Mouse (Mus musculus): Measurements from ENCODE around the gene Chd2. TPM values are rescaled to one million over a fixed set of nuclear protein-coding genes. Genes with fewer than 3 reads are reported as not detected.

The Chd2 gene
- total and polyA plus RNA-seq, 3 experiments: 76.7 to 217 (median 125) TPM

GRCm38 (mm10) chr7:73508688-73509087 lies 32.9 kb downstream of the Chd2 start:
- H3K4me1 ChIP-seq (ENCODE audit: insufficient read depth, low read depth, low read length): peaks cover 8% of the 10 kb centered on the region
- no peak for DNase-seq (ENCODE audit: low spot score)
- H3K9me3 ChIP-seq (replicated peaks): no peaks in the 10 kb centered on the region
- H3K36me3 ChIP-seq (replicated peaks): peaks cover 95% of the 10 kb centered on the region
- no peak for TF ChIP-seq CTCF (IDR thresholded peaks at IDR 0.05; ENCODE audit: low read depth, low read length)
- TF ChIP-seq TAL1 (conservative IDR thresholded peaks at IDR 0.05; ENCODE audit: low read depth, low read length): no peak
- TF ChIP-seq GATA1 (IDR thresholded peaks at IDR 0.05; ENCODE audit: borderline replicate concordance, low read length): no peak
- no peak for TF ChIP-seq GATA2 (IDR thresholded peaks at IDR 0.05; ENCODE audit: borderline replicate concordance, low read depth, low read length)
- TF ChIP-seq POLR2AphosphoS5 (IDR thresholded peaks at IDR 0.05; ENCODE audit: insufficient replicate concordance, low read depth, low read length): no peak
- H3K27me3 ChIP-seq (ENCODE audit: insufficient read depth, low read length): no peaks in the 10 kb centered on the region
- no peak overlapping the region for H3K4me3 ChIP-seq (ENCODE audit: low read depth, low read length)
- no peak for ATAC-seq (ENCODE audit: extremely low read depth, insufficient number of reproducible peaks, low FRiP score, poor library complexity, severe bottlenecking)

DNA sequence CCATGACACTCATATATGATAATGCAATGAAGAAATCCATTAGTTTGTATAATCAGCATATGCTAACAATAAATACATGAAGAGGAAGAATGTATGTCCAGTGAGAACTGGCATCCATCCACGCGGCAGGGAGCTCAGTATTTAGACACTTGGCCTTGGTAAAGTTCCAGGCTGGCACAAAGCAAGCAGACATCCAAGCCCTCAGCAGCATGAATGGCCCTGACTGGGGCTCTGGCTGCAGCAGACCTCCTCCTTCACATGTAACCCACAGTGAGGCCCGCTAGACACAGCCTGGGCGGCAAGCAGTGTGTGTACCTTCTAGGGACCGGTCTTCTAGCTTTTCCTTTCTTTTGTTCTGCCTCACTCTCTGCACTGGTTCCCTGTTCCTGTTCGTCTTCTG lies 34.1 kb downstream of the Chd2 start:
- H3K36me3 ChIP-seq (replicated peaks): peaks cover 96% of the 10 kb centered on the region
- H3K4me3 ChIP-seq (ENCODE audit: low read depth, low read length): no peak overlapping the region
- H3K9me3 ChIP-seq (replicated peaks): no peaks in the 10 kb centered on the region
- H3K4me1 ChIP-seq (ENCODE audit: insufficient read depth, low read depth, low read length): peaks cover 5% of the 10 kb centered on the region
- DNase-seq (ENCODE audit: low spot score): no peak
- TF ChIP-seq GATA1 (IDR thresholded peaks at IDR 0.05; ENCODE audit: borderline replicate concordance, low read length): no peak
- no peaks in the 10 kb centered on the region for H3K27me3 ChIP-seq (ENCODE audit: insufficient read depth, low read length)
- no peak for ATAC-seq (ENCODE audit: extremely low read depth, insufficient number of reproducible peaks, low FRiP score, poor library complexity, severe bottlenecking)

DNA sequence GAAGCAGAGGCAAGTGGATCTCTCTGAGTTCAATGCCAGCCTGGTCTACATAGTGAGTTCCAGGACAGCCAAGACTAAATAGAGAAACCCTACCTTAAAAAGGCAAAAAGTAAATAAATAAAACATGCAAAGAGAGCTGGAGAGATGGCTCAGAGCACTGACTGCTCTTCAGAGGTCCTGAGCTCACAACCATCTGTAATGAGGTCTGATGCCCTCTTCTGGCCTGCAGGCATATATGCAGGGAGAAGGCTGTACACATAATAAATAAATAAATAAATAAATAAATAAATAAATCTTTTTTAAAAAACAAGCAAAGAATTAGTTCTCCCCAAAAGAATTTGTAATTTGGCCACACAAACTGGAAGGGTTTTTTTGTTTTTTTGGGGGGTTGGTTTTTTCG lies 34.8 kb downstream of the Chd2 start:
- no peak for DNase-seq (ENCODE audit: low spot score)
- Histone ChIP-seq H3K27me3 (ENCODE audit: insufficient read depth, low read length) (no peaks in the 10 kb centered on the region), H3K36me3 (replicated peaks) (peaks cover 96% of the 10 kb centered on the region), H3K9me3 (replicated peaks) (no peaks in the 10 kb centered on the region), H3K4me1 (ENCODE audit: insufficient read depth, low read depth, low read length) (0 out of 2 replicates have a peak, but pooled peaks cover 3% of the 10 kb centered on the region), H3K4me3 (ENCODE audit: low read depth, low read length) (no peak overlapping the region)
- no peak for ATAC-seq (ENCODE audit: extremely low read depth, insufficient number of reproducible peaks, low FRiP score, poor library complexity, severe bottlenecking)
- TF ChIP-seq GATA2 (IDR thresholded peaks at IDR 0.05; ENCODE audit: borderline replicate concordance, low read depth, low read length) (no peak), CTCF (IDR thresholded peaks at IDR 0.05; ENCODE audit: low read depth, low read length) (no peak), GATA1 (IDR thresholded peaks at IDR 0.05; ENCODE audit: borderline replicate concordance, low read length) (no peak), TAL1 (conservative IDR thresholded peaks at IDR 0.05; ENCODE audit: low read depth, low read length) (no peak), POLR2AphosphoS5 (IDR thresholded peaks at IDR 0.05; ENCODE audit: insufficient replicate concordance, low read depth, low read length) (no peak)

DNA sequence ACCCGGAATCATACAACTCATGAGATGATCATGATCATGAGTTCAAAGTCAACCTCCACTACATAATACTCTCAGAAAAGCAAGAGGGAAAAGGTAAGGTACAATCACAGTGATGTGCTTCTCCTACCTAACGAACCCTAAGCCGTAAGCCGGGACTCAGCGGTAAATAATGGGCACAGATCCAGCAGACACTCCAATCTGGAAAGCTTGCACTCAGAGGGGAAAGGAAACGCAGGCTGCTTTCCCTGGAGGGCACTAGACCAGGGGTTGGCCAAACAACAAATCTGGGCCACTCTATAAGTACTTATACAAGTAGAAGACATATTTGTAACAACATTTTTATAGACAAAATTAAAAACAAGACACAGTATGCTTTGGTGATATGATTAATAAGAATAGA lies 36.4 kb downstream of the Chd2 start:
- no peak for TF ChIP-seq CTCF (IDR thresholded peaks at IDR 0.05; ENCODE audit: low read depth, low read length)
- no peak for TF ChIP-seq GATA1 (IDR thresholded peaks at IDR 0.05; ENCODE audit: borderline replicate concordance, low read length)
- no peak for TF ChIP-seq POLR2AphosphoS5 (IDR thresholded peaks at IDR 0.05; ENCODE audit: insufficient replicate concordance, low read depth, low read length)
- TF ChIP-seq GATA2 (IDR thresholded peaks at IDR 0.05; ENCODE audit: borderline replicate concordance, low read depth, low read length): no peak
- TF ChIP-seq TAL1 (conservative IDR thresholded peaks at IDR 0.05; ENCODE audit: low read depth, low read length): no peak
- DNase-seq (ENCODE audit: low spot score): no peak
- Histone ChIP-seq H3K4me1 (ENCODE audit: insufficient read depth, low read depth, low read length) (0 out of 2 replicates have a peak, but pooled peaks cover 3% of the 10 kb centered on the region), H3K27me3 (ENCODE audit: insufficient read depth, low read length) (no peaks in the 10 kb centered on the region), H3K36me3 (replicated peaks) (peaks cover 96% of the 10 kb centered on the region), H3K4me3 (ENCODE audit: low read depth, low read length) (no peak overlapping the region), H3K9me3 (replicated peaks) (no peaks in the 10 kb centered on the region)
- no peak for ATAC-seq (ENCODE audit: extremely low read depth, insufficient number of reproducible peaks, low FRiP score, poor library complexity, severe bottlenecking)

DNA sequence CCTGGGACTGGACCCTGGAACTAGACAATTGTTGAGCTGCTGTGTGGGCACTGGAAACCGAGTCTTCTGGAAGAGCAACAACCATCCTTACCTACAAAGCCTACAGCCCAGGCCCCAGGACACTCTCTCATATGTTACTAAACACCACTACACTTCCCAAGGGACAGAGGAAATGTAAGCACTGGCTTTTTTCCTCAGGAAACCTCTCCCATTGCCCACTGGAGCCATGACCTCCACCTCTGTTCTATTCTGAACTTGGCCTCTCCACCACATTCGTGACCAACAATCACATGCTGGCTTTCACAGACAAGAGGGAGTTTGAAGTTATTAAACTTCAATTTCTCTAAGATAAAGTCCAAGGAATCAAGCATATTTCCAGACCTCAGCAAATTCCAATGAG lies 43.4 kb downstream of the Chd2 start:
- no peak for TF ChIP-seq GATA2 (IDR thresholded peaks at IDR 0.05; ENCODE audit: borderline replicate concordance, low read depth, low read length)
- TF ChIP-seq CTCF (IDR thresholded peaks at IDR 0.05; ENCODE audit: low read depth, low read length): no peak
- no peak for TF ChIP-seq GATA1 (IDR thresholded peaks at IDR 0.05; ENCODE audit: borderline replicate concordance, low read length)
- no peak for TF ChIP-seq TAL1 (conservative IDR thresholded peaks at IDR 0.05; ENCODE audit: low read depth, low read length)

GRCm38 (mm10) chr7:73489261-73489660 lies 52.4 kb downstream of the Chd2 start:
- TF ChIP-seq GATA2 (IDR thresholded peaks at IDR 0.05; ENCODE audit: borderline replicate concordance, low read depth, low read length) (no peak), POLR2AphosphoS5 (IDR thresholded peaks at IDR 0.05; ENCODE audit: insufficient replicate concordance, low read depth, low read length) (no peak)
- Histone ChIP-seq H3K9me3 (replicated peaks) (no peaks in the 10 kb centered on the region), H3K27me3 (ENCODE audit: insufficient read depth, low read length) (no peaks in the 10 kb centered on the region), H3K4me1 (ENCODE audit: insufficient read depth, low read depth, low read length) (peaks cover 2% of the 10 kb centered on the region; the same call in 1 of the 2 replicates), H3K4me3 (ENCODE audit: low read depth, low read length) (no peak overlapping the region), H3K36me3 (replicated peaks) (peaks cover 89% of the 10 kb centered on the region)
- DNase-seq (ENCODE audit: low spot score) (no peak), ATAC-seq (ENCODE audit: extremely low read depth, insufficient number of reproducible peaks, low FRiP score, poor library complexity, severe bottlenecking) (no peak)

More for the DNA sequence above, 43.4 kb downstream of the Chd2 start:
- Histone ChIP-seq H3K36me3 (replicated peaks) (peaks cover 86% of the 10 kb centered on the region), H3K4me3 (ENCODE audit: low read depth, low read length) (no peak overlapping the region), H3K9me3 (replicated peaks) (no peaks in the 10 kb centered on the region), H3K4me1 (ENCODE audit: insufficient read depth, low read depth, low read length) (peaks cover 3% of the 10 kb centered on the region; the same call in 1 of the 2 replicates), H3K27me3 (ENCODE audit: insufficient read depth, low read length) (no peaks in the 10 kb centered on the region)
- DNase-seq (ENCODE audit: low spot score): no peak
- ATAC-seq (ENCODE audit: extremely low read depth, insufficient number of reproducible peaks, low FRiP score, poor library complexity, severe bottlenecking): no peak

DNA sequence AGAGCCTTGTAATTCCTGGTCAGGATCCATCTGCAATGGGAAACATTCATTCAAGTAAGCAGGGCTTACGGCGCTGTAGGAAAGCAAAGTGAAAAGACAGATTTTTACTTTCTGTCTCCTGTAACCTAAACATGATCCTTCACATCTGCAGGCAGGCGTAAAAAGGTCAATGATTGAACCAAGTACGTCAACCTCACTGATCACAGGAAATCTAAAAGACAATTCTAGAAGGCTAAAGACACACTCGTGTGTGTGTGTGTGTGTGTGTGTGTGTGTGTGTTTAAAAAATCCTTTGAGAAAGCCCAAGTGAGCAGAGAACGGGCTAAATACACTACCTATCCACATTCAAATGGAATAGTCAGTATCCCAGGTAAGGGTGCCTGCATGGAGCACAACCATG lies 60.5 kb downstream of the Chd2 start:
- TF ChIP-seq CTCF (IDR thresholded peaks at IDR 0.05; ENCODE audit: low read depth, low read length) (no peak), TAL1 (conservative IDR thresholded peaks at IDR 0.05; ENCODE audit: low read depth, low read length) (no peak), GATA2 (IDR thresholded peaks at IDR 0.05; ENCODE audit: borderline replicate concordance, low read depth, low read length) (no peak), POLR2AphosphoS5 (IDR thresholded peaks at IDR 0.05; ENCODE audit: insufficient replicate concordance, low read depth, low read length) (no peak), GATA1 (IDR thresholded peaks at IDR 0.05; ENCODE audit: borderline replicate concordance, low read length) (no peak)
- ATAC-seq (ENCODE audit: extremely low read depth, insufficient number of reproducible peaks, low FRiP score, poor library complexity, severe bottlenecking) (no peak), DNase-seq (ENCODE audit: low spot score) (no peak)
- Histone ChIP-seq H3K27me3 (ENCODE audit: insufficient read depth, low read length) (no peaks in the 10 kb centered on the region), H3K9me3 (replicated peaks) (no peaks in the 10 kb centered on the region), H3K4me3 (ENCODE audit: low read depth, low read length) (no peak overlapping the region), H3K36me3 (replicated peaks) (peaks cover 94% of the 10 kb centered on the region), H3K4me1 (ENCODE audit: insufficient read depth, low read depth, low read length) (0 out of 2 replicates have a peak, but pooled peaks cover 5% of the 10 kb centered on the region)

Data from G1E (cell line).